Mouse (Mus musculus): Measurements from ENCODE around the gene Blm. TPM values are rescaled to one million over a fixed set of nuclear protein-coding genes. Genes with fewer than 3 reads are reported as not detected.

The Blm gene
- polyA plus RNA-seq, 1 experiment from 2014 or later, result 34.0 TPM

- 85% methylated on average over 7 of the region's 7 CpGs for WGBS
- no peak for ATAC-seq (ENCODE audit: low FRiP score)
- no peak overlapping the region for H3K9ac ChIP-seq (ENCODE audit: low read depth, low read length)
- H3K27me3 ChIP-seq (ENCODE audit: control insufficient read depth, insufficient read depth, low read length), result no peaks in the 10 kb centered on the region
- H3K27ac ChIP-seq (ENCODE audit: low read depth, low read length), result no peak overlapping the region
- H3K9me3 ChIP-seq (ENCODE audit: control insufficient read depth, low read length), result no peaks in the 10 kb centered on the region
- H3K4me3 ChIP-seq (ENCODE audit: low read depth, low read length), result no peak overlapping the region
- no peak for DNase-seq (ENCODE audit: low spot score)
- no peak overlapping the region for H3K4me2 ChIP-seq (replicated peaks; ENCODE audit: low read depth, low read length)
- H3K36me3 ChIP-seq (ENCODE audit: control insufficient read depth, insufficient read depth, low read length), result no peaks in the 10 kb centered on the region
- no peaks in the 10 kb centered on the region for H3K4me1 ChIP-seq (replicated peaks; ENCODE audit: control insufficient read depth, insufficient read depth, low read length)
Measured at GRCm38 (mm10) chr7:80548513-80549260, 13.8 kb upstream of the Blm start.

GRCm38 (mm10) chr7:80542139-80542831 lies 7.4 kb upstream of the Blm start:
- no peaks in the 10 kb centered on the region for H3K27me3 ChIP-seq (ENCODE audit: control insufficient read depth, insufficient read depth, low read length)
- H3K9ac ChIP-seq (ENCODE audit: low read depth, low read length), result no peak overlapping the region
- H3K4me1 ChIP-seq (replicated peaks; ENCODE audit: control insufficient read depth, insufficient read depth, low read length), result no peaks in the 10 kb centered on the region
- DNase-seq (ENCODE audit: low spot score), result no peak
- no peaks in the 10 kb centered on the region for H3K36me3 ChIP-seq (ENCODE audit: control insufficient read depth, insufficient read depth, low read length)
- H3K27ac ChIP-seq (ENCODE audit: low read depth, low read length), result no peak overlapping the region
- no peaks in the 10 kb centered on the region for H3K9me3 ChIP-seq (ENCODE audit: control insufficient read depth, low read length)
- ATAC-seq (ENCODE audit: low FRiP score), result no peak
- no peak overlapping the region for H3K4me2 ChIP-seq (replicated peaks; ENCODE audit: low read depth, low read length)
- 83% methylated on average over 7 of the region's 7 CpGs for WGBS
- H3K4me3 ChIP-seq (ENCODE audit: low read depth, low read length), result no peak overlapping the region

- DNase-seq (ENCODE audit: low spot score), result no peak
- no peak overlapping the region for H3K27ac ChIP-seq (ENCODE audit: low read depth, low read length)
- no peaks in the 10 kb centered on the region for H3K36me3 ChIP-seq (ENCODE audit: control insufficient read depth, insufficient read depth, low read length)
- H3K4me1 ChIP-seq (replicated peaks; ENCODE audit: control insufficient read depth, insufficient read depth, low read length), result no peaks in the 10 kb centered on the region
- WGBS, result 58% methylated on average over 5 of the region's 5 CpGs
- no peak for ATAC-seq (ENCODE audit: low FRiP score)
- no peaks in the 10 kb centered on the region for H3K27me3 ChIP-seq (ENCODE audit: control insufficient read depth, insufficient read depth, low read length)
- H3K4me2 ChIP-seq (replicated peaks; ENCODE audit: low read depth, low read length), result no peak overlapping the region
- no peak overlapping the region for H3K9ac ChIP-seq (ENCODE audit: low read depth, low read length)
- no peaks in the 10 kb centered on the region for H3K9me3 ChIP-seq (ENCODE audit: control insufficient read depth, low read length)
- H3K4me3 ChIP-seq (ENCODE audit: low read depth, low read length), result no peak overlapping the region
Measured at GRCm38 (mm10) chr7:80539581-80539980, 4.7 kb upstream of the Blm start.

- Histone ChIP-seq H3K27ac (ENCODE audit: low read depth, low read length) (0 out of 2 replicates have a peak overlapping the region, but pooled peaks have one; percentile 27), H3K4me2 (replicated peaks; ENCODE audit: low read depth, low read length) (peak overlapping the region; percentile 96), H3K9ac (ENCODE audit: low read depth, low read length) (peak overlapping the region; percentile 74), H3K4me1 (replicated peaks; ENCODE audit: control insufficient read depth, insufficient read depth, low read length) (no peaks in the 10 kb centered on the region), H3K9me3 (ENCODE audit: control insufficient read depth, low read length) (no peaks in the 10 kb centered on the region), H3K36me3 (ENCODE audit: control insufficient read depth, insufficient read depth, low read length) (no peaks in the 10 kb centered on the region), H3K4me3 (ENCODE audit: low read depth, low read length) (peak overlapping the region; percentile 62), H3K27me3 (ENCODE audit: control insufficient read depth, insufficient read depth, low read length) (no peaks in the 10 kb centered on the region)
- ATAC-seq (ENCODE audit: low FRiP score), result peak; percentile 55
- WGBS, result 2% methylated on average over 32 of the region's 32 CpGs
- peak; percentile 61 for DNase-seq (ENCODE audit: low spot score)
Measured at GRCm38 (mm10) chr7:80534291-80535008, 469 bp downstream of the Blm start.

- no peak for ATAC-seq (ENCODE audit: low FRiP score)
- no peak overlapping the region for H3K27ac ChIP-seq (ENCODE audit: low read depth, low read length)
- no peaks in the 10 kb centered on the region for H3K9me3 ChIP-seq (ENCODE audit: control insufficient read depth, low read length)
- no peaks in the 10 kb centered on the region for H3K27me3 ChIP-seq (ENCODE audit: control insufficient read depth, insufficient read depth, low read length)
- no peak for DNase-seq (ENCODE audit: low spot score)
- H3K9ac ChIP-seq (ENCODE audit: low read depth, low read length), result no peak overlapping the region
- WGBS, result 87% methylated on average over 6 of the region's 6 CpGs
- H3K4me1 ChIP-seq (replicated peaks; ENCODE audit: control insufficient read depth, insufficient read depth, low read length), result no peaks in the 10 kb centered on the region
- no peak overlapping the region for H3K4me2 ChIP-seq (replicated peaks; ENCODE audit: low read depth, low read length)
- no peak overlapping the region for H3K4me3 ChIP-seq (ENCODE audit: low read depth, low read length)
- no peaks in the 10 kb centered on the region for H3K36me3 ChIP-seq (ENCODE audit: control insufficient read depth, insufficient read depth, low read length)
Measured at GRCm38 (mm10) chr7:80531087-80531486, 3.8 kb downstream of the Blm start.

- 91% methylated on average over 2 of the region's 2 CpGs for WGBS
- no peak for DNase-seq (ENCODE audit: low spot score)
- H3K27me3 ChIP-seq (ENCODE audit: control insufficient read depth, insufficient read depth, low read length), result no peaks in the 10 kb centered on the region
Measured at GRCm38 (mm10) chr7:80530646-80531045, 4.3 kb downstream of the Blm start.

GRCm38 (mm10) chr7:80526698-80527097 lies 8.2 kb downstream of the Blm start:
- ATAC-seq (ENCODE audit: low FRiP score) (no peak), DNase-seq (ENCODE audit: low spot score) (no peak)
- H3K4me3 ChIP-seq (ENCODE audit: low read depth, low read length), result no peak overlapping the region
- no peaks in the 10 kb centered on the region for H3K36me3 ChIP-seq (ENCODE audit: control insufficient read depth, insufficient read depth, low read length)
- no peak overlapping the region for H3K9ac ChIP-seq (ENCODE audit: low read depth, low read length)
- 84% methylated on average over 6 of the region's 6 CpGs for WGBS
- H3K4me1 ChIP-seq (replicated peaks; ENCODE audit: control insufficient read depth, insufficient read depth, low read length), result no peaks in the 10 kb centered on the region
- no peak overlapping the region for H3K4me2 ChIP-seq (replicated peaks; ENCODE audit: low read depth, low read length)
- no peaks in the 10 kb centered on the region for H3K27me3 ChIP-seq (ENCODE audit: control insufficient read depth, insufficient read depth, low read length)
- no peaks in the 10 kb centered on the region for H3K9me3 ChIP-seq (ENCODE audit: control insufficient read depth, low read length)
- no peak overlapping the region for H3K27ac ChIP-seq (ENCODE audit: low read depth, low read length)

More at GRCm38 (mm10) chr7:80530646-80531045, 4.3 kb downstream of the Blm start:
- H3K4me1 ChIP-seq (replicated peaks; ENCODE audit: control insufficient read depth, insufficient read depth, low read length), result no peaks in the 10 kb centered on the region
- H3K4me2 ChIP-seq (replicated peaks; ENCODE audit: low read depth, low read length), result no peak overlapping the region
- no peak overlapping the region for H3K9ac ChIP-seq (ENCODE audit: low read depth, low read length)
- H3K36me3 ChIP-seq (ENCODE audit: control insufficient read depth, insufficient read depth, low read length), result no peaks in the 10 kb centered on the region
- H3K4me3 ChIP-seq (ENCODE audit: low read depth, low read length), result no peak overlapping the region
- ATAC-seq (ENCODE audit: low FRiP score), result no peak
- no peaks in the 10 kb centered on the region for H3K9me3 ChIP-seq (ENCODE audit: control insufficient read depth, low read length)
- no peak overlapping the region for H3K27ac ChIP-seq (ENCODE audit: low read depth, low read length)

GRCm38 (mm10) chr7:80512408-80513085 lies 22.4 kb downstream of the Blm start:
- no peak overlapping the region for H3K27ac ChIP-seq (ENCODE audit: low read depth, low read length)
- no peaks in the 10 kb centered on the region for H3K36me3 ChIP-seq (ENCODE audit: control insufficient read depth, insufficient read depth, low read length)
- 86% methylated on average over 16 of the region's 16 CpGs for WGBS
- DNase-seq (ENCODE audit: low spot score), result no peak
- H3K4me3 ChIP-seq (ENCODE audit: low read depth, low read length), result no peak overlapping the region
- H3K4me1 ChIP-seq (replicated peaks; ENCODE audit: control insufficient read depth, insufficient read depth, low read length), result no peaks in the 10 kb centered on the region
- no peaks in the 10 kb centered on the region for H3K9me3 ChIP-seq (ENCODE audit: control insufficient read depth, low read length)
- H3K27me3 ChIP-seq (ENCODE audit: control insufficient read depth, insufficient read depth, low read length), result no peaks in the 10 kb centered on the region
- H3K4me2 ChIP-seq (replicated peaks; ENCODE audit: low read depth, low read length), result no peak overlapping the region
- no peak overlapping the region for H3K9ac ChIP-seq (ENCODE audit: low read depth, low read length)
- ATAC-seq (ENCODE audit: low FRiP score), result no peak

All from hindbrain, embryonic 11.5 days (tissue).